Mouse (Mus musculus) midbrain, postnatal 0 days (tissue): ENCODE measurements around the gene Fhod1. TPM values are rescaled to one million over a fixed set of nuclear protein-coding genes. Genes with fewer than 3 reads are reported as not detected.

Source experiments
- ATAC-seq: fragments of 200-750 bp; cut with Nextera tagmentation; 2 replicates; pipeline ENCODE4 v1.8.0; 2017; ENCODE audit warnings: moderate number of reproducible peaks, mild to moderate bottlenecking, moderate TSS enrichment, moderate library complexity; ENCODE audit not compliant: low FRiP score
- DNase-seq: peaks from one replicate; pipeline ENCODE4 v3.0.0-alpha.2; 2015; ENCODE audit warnings: low spot score
- H3K27ac ChIP-seq: fragments of 300-500 bp; sonication (generic); 2 replicates; pipeline ENCODE4 v1.5.1; 2014; ENCODE audit warnings: low read depth, mild to moderate bottlenecking, low read length, mixed read lengths
- H3K27me3 ChIP-seq: fragments of 300-500 bp; sonication (generic); 2 replicates; pipeline ENCODE4 v1.6.1; 2014; ENCODE audit warnings: low read length, control low read depth, mixed read lengths; ENCODE audit not compliant: insufficient read depth
- H3K36me3 ChIP-seq: fragments of 300-500 bp; sonication (generic); 2 replicates; pipeline ENCODE4 v1.6.1; 2014; ENCODE audit warnings: low read length, control low read depth, mixed read lengths; ENCODE audit not compliant: insufficient read depth
- H3K4me1 ChIP-seq: fragments of 300-500 bp; sonication (generic); 2 replicates; pipeline ENCODE4 v1.6.1; 2014; ENCODE audit warnings: mild to moderate bottlenecking, control low read depth, antibody characterized with exemption, low read length, mixed read lengths; ENCODE audit not compliant: insufficient read depth
- H3K4me2 ChIP-seq: fragments of 300-500 bp; sonication (generic); 2 replicates; pipeline ENCODE4 v1.6.1; 2014; ENCODE audit warnings: low read depth, mild to moderate bottlenecking, low read length, mixed read lengths; ENCODE audit not compliant: poor library complexity, severe bottlenecking
- H3K4me3 ChIP-seq: fragments of 300-500 bp; sonication (generic); 2 replicates; pipeline ENCODE4 v1.5.1; 2014; ENCODE audit warnings: low read depth, mild to moderate bottlenecking, low read length, moderate library complexity
- H3K9ac ChIP-seq: fragments of 300-500 bp; sonication (generic); replicated peaks from 2 replicates; pipeline ENCODE4 v1.6.1; 2014; ENCODE audit warnings: mild to moderate bottlenecking, low read length, moderate library complexity, mixed read lengths; ENCODE audit not compliant: poor library complexity, severe bottlenecking
- H3K9me3 ChIP-seq: fragments of 300-500 bp; sonication (generic); 2 replicates; pipeline ENCODE4 v1.6.1; 2016; ENCODE audit warnings: low read length, control low read depth
- CTCF ChIP-seq: IDR thresholded peaks from 2 replicates; pipeline ENCODE4 v1.5.1; 2016; ENCODE audit warnings: antibody characterized with exemption, mild to moderate bottlenecking
- WGBS: fragments of 180-500 bp; shearing (Covaris S2); extraction: QIAGEN DNeasy Blood & Tissue Kit; methylation state at CpG from one replicate; pipeline ENCODE4 v1.1.7; 2014; 5-methylcytosine and 5-hydroxymethylcytosine counted together
- polyA plus RNA-seq: library from polyadenylated mRNA; unstranded; fragments of >200 nt; fragmentation: Nextera tagmentation; extraction: Ambion mirVana; gene quantifications from 2 replicates; pipeline ENCODE4 v1.2.1, GENCODE M21; 2015
- total RNA-seq: library from RNA; depleted of rRNA; stranded (reverse); fragments of >200 nt; gene quantifications from 2 replicates; pipeline ENCODE4 v1.2.3, GENCODE M21; 2014

The Fhod1 gene
- total and polyA plus RNA-seq, 2 experiments from 2014 or later: 0.48 to 3.8 TPM

- Histone ChIP-seq H3K27me3 (no peaks in the 10 kb centered on the region), H3K4me3 (no peak overlapping the region), H3K4me2 (no peak overlapping the region), H3K9ac (no peak overlapping the region), H3K27ac (no peak overlapping the region), H3K9me3 (no peaks in the 10 kb centered on the region), H3K36me3 (peaks cover 35% of the 10 kb centered on the region), H3K4me1 (peaks cover 10% of the 10 kb centered on the region; the same call in 1 of the 2 replicates)
- no peak for TF ChIP-seq CTCF
- DNase-seq (no peak), ATAC-seq (no peak)
- WGBS: 94% methylated on average over 12 of the region's 12 CpGs
Observed at GRCm38 (mm10) chr8:105330325-105330724, 17.4 kb downstream of the Fhod1 start.

DNA sequence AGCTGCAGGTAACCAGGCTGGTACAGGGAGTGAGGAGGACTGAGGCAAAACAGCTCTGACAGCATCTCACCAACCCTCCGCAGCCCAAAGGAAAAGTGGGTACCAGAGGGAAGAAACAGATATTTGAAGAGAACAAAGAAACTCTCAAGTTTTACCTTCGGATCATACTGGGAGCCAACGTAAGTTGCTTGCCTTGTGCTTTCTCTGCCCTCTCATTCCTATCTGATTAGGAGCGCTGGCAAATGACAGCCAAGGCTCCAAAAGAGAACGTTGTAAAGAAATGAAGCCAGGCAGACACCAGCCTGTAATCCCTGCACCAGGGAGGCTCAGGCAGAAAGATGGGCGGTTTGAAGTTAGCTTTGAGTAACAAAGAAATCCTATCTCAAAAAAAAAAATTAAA lies 20.8 kb downstream of the Fhod1 start:
- Histone ChIP-seq H3K27ac (peak overlapping the region; percentile 82; the same call in 1 of the 2 replicates), H3K4me3 (peak overlapping the region; percentile 89), H3K36me3 (peaks cover 39% of the 10 kb centered on the region), H3K9me3 (no peaks in the 10 kb centered on the region), H3K27me3 (no peaks in the 10 kb centered on the region), H3K4me1 (peaks cover 16% of the 10 kb centered on the region), H3K4me2 (peak overlapping the region; percentile 76), H3K9ac (peak overlapping the region; percentile 96)
- no peak for DNase-seq
- WGBS: 37% methylated on average over 6 of the region's 6 CpGs
- ATAC-seq: no peak
- no peak for TF ChIP-seq CTCF

GRCm38 (mm10) chr8:105326141-105326672 lies 21.5 kb downstream of the Fhod1 start, which contains the start of the genes Lrrc29 and Tmem208:
Gene Lrrc29 (minus strand): TSS chr8:105326278.
Gene Tmem208 (plus strand): TSS chr8:105326354.
- H3K4me2 ChIP-seq: peak within 1 kb of the TSS; percentile 76
- ATAC-seq (peak; percentile 92), DNase-seq (peak; percentile 97)
- peaks cover 16% of the 10 kb centered on the region for H3K4me1 ChIP-seq
- H3K4me3 ChIP-seq: peak within 1 kb of the TSS; percentile 89
- H3K27me3 ChIP-seq: no peaks in the 10 kb centered on the region
- peak within 1 kb of the TSS; percentile 96 for H3K9ac ChIP-seq
- WGBS: 0% methylated on average over 36 of the region's 36 CpGs
- H3K9me3 ChIP-seq: no peaks in the 10 kb centered on the region
- peak; percentile 72 for TF ChIP-seq CTCF
- H3K36me3 ChIP-seq: peaks cover 39% of the 10 kb centered on the region
- peak within 1 kb of the TSS; percentile 82 for H3K27ac ChIP-seq

DNA sequence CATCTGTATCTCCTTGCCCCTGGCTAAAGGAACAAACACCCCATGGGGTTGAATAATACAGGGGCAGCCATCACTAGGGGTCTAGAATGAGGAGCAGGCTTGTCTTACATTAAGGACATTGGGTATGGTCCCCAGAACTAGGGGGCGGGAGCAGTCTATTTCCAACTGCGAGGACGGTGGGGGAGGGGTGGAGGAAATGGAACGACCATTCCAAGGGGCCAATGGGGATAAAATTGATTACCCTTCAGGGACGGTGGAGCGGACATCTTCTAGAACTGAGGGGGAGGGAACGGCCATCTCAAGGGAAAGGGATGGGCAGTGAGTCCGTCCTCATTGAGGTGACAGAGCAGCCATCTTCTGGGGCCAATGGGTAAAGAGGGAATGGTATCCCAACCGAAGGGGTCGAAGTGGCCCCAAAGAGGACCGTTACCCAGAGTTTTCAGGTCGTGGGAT lies 22.1 kb downstream of the Fhod1 start:
- no peak for TF ChIP-seq CTCF
- WGBS: 0% methylated on average over 12 of the region's 12 CpGs
- ATAC-seq: peak; percentile 50

GRCm38 (mm10) chr8:105323183-105323582 lies 24.6 kb downstream of the Fhod1 start:
- H3K4me1 ChIP-seq: peaks cover 16% of the 10 kb centered on the region
- no peak overlapping the region for H3K27ac ChIP-seq
- H3K9me3 ChIP-seq: no peaks in the 10 kb centered on the region
- DNase-seq: no peak
- H3K4me3 ChIP-seq: no peak overlapping the region
- peaks cover 22% of the 10 kb centered on the region; the same call in 1 of the 2 replicates for H3K36me3 ChIP-seq
- no peaks in the 10 kb centered on the region for H3K27me3 ChIP-seq
- H3K9ac ChIP-seq: no peak overlapping the region
- TF ChIP-seq CTCF: no peak
- H3K4me2 ChIP-seq: no peak overlapping the region
- ATAC-seq: no peak
- WGBS: 91% methylated on average over 4 of the region's 4 CpGs

More for the DNA sequence above, 22.1 kb downstream of the Fhod1 start:
- DNase-seq: peak; percentile 41
- Histone ChIP-seq H3K27me3 (no peaks in the 10 kb centered on the region), H3K36me3 (peaks cover 33% of the 10 kb centered on the region), H3K4me1 (peaks cover 16% of the 10 kb centered on the region), H3K4me2 (peak overlapping the region; percentile 76), H3K27ac (peak overlapping the region; percentile 82), H3K9ac (peak overlapping the region; percentile 96), H3K9me3 (no peaks in the 10 kb centered on the region), H3K4me3 (peak overlapping the region; percentile 89)

DNA sequence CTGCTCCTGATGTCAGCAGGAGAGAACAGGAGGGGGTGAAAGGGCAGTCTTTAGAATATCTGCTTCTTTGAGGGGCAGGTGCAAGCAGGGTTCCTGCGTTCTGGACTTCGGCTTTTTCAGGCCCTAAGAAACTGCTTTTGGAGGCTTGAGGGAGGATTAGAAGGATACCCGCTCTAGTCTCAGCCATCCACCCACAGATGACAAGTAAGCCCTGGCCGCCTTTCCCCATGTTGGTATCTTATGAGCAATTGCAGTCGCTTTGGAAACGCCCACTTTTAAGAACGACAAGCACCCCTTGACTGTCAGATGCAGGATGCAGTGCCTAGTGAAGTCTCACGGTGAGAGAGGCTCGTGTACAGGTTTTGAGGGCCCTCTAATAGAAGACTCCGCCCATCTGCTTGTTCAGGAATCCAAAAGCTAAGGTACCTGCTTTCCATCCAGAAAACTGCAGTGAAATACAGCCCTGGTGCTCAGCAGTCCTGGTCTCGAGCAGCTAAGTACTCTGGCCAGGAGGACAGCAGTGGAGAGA lies 29.0 kb downstream of the Fhod1 start:
- 84% methylated on average over 11 of the region's 11 CpGs for WGBS

More for the DNA sequence above, 29.0 kb downstream of the Fhod1 start:
- ATAC-seq: no peak
- no peak overlapping the region for H3K4me2 ChIP-seq
- DNase-seq: no peak
- H3K36me3 ChIP-seq: peaks cover 42% of the 10 kb centered on the region
- H3K27me3 ChIP-seq: no peaks in the 10 kb centered on the region
- H3K9me3 ChIP-seq: no peaks in the 10 kb centered on the region
- no peak for TF ChIP-seq CTCF
- H3K4me1 ChIP-seq: no peaks in the 10 kb centered on the region
- H3K27ac ChIP-seq: no peak overlapping the region
- no peak overlapping the region for H3K4me3 ChIP-seq
- H3K9ac ChIP-seq: no peak overlapping the region
